In the genomic region with DNA sequence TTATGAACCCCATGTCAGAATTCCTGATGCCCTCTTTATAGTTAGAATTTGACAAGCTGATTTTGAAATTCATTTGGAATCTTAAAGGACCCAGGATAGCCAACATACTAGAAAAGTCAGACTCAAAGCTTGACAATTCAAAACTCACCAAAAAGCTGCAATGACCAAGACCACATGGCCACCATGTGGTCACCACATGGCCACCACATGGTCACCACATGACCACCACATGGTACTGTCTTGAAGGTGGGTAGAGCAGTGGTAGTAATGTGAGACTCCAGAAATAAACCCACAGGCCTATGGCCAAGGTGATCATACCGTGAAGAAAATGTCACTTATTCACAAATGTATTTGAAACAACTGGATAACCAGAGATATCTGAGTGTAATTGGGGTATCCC, we compare ENCODE assay signal across 27 mouse cellular contexts. TPM values are rescaled to one million over a fixed set of nuclear protein-coding genes. Genes with fewer than 3 reads are reported as not detected.
DNase-seq lines count a peak whose midpoint lies in the region; ATAC-seq and TF ChIP-seq lines count a peak whose summit lies in the region.
"Had no signal": no experiment of that assay in that cellular context is flagged by ENCODE, and none has a peak within 500 bp of the region (broad histone marks: within the 10 kb centered on the region; RNA-seq: fewer than 3 reads in every experiment).

No protein-coding gene starts in this region.

- no peaks in the 10 kb centered on the region for H3K36me3 ChIP-seq in C2C12 (ENCODE audit: control insufficient read depth, insufficient read depth)
- no peaks in the 10 kb centered on the region for H3K36me3 ChIP-seq in embryonic facial prominence, embryonic 10.5 days (replicated peaks)
- H3K36me3 ChIP-seq in limb, embryonic 11.5 days (ENCODE audit: control insufficient read depth, insufficient read depth, low read length), result no peaks in the 10 kb centered on the region
- no peaks in the 10 kb centered on the region for H3K36me3 ChIP-seq in intestine, embryonic 16.5 days (ENCODE audit: control insufficient read depth, insufficient read depth, low read length)
- H3K36me3 ChIP-seq: embryonic facial prominence, embryonic 12.5 days; embryonic facial prominence, embryonic 15.5 days; heart, embryonic 10.5 days; heart, embryonic 13.5 days had no signal

- peak; percentile 25 for DNase-seq in embryonic facial prominence, embryonic 10.5 days (ENCODE audit: low spot score)
- DNase-seq in limb, embryonic 11.5 days (ENCODE audit: low spot score), result peak; percentile 33
- no peak for DNase-seq in frontal cortex, postnatal 10 days (ENCODE audit: low spot score in 2 of 2)
- DNase-seq: adrenal gland, adult 2 months; adrenal gland, postnatal 14 days; cerebellum, adult 11 months; cerebellum, adult 2 months; cerebellum, adult 9-11 months; cerebellum, postnatal 25 days; forebrain, postnatal 0 days; gastrocnemius, adult 2 months; gastrocnemius, postnatal 14 days; heart, adult 2 months; heart, postnatal 14 days; heart, postnatal 4 days had no signal

- no peaks in the 10 kb centered on the region for H3K27me3 ChIP-seq in C2C12 (ENCODE audit: control insufficient read depth, insufficient read depth, insufficient read length)
- H3K27me3 ChIP-seq in embryonic facial prominence, embryonic 10.5 days (replicated peaks; ENCODE audit: low read depth, poor library complexity, severe bottlenecking), result no peaks in the 10 kb centered on the region
- no peaks in the 10 kb centered on the region for H3K27me3 ChIP-seq in limb, embryonic 11.5 days (ENCODE audit: control insufficient read depth, insufficient read depth, low read length)
- no peaks in the 10 kb centered on the region for H3K27me3 ChIP-seq in intestine, embryonic 16.5 days (replicated peaks; ENCODE audit: control insufficient read depth, insufficient read depth, low read length)
- H3K27me3 ChIP-seq: embryonic facial prominence, embryonic 12.5 days; embryonic facial prominence, embryonic 15.5 days; heart, embryonic 13.5 days had no signal

- 78% methylated on average over 1 of the region's 1 CpGs for WGBS in embryonic facial prominence, embryonic 10.5 days
- WGBS in limb, embryonic 11.5 days, result 75% methylated on average over 1 of the region's 1 CpGs
- 94% methylated on average over 1 of the region's 1 CpGs for WGBS in intestine, embryonic 16.5 days

- no peak overlapping the region for H3K27ac ChIP-seq in embryonic facial prominence, embryonic 10.5 days (replicated peaks)
- H3K27ac ChIP-seq in limb, embryonic 11.5 days (replicated peaks; ENCODE audit: low read depth, low read length), result no peak overlapping the region
- H3K27ac ChIP-seq in intestine, embryonic 16.5 days (ENCODE audit: low read length), result no peak overlapping the region
- H3K27ac ChIP-seq: embryonic facial prominence, embryonic 12.5 days; embryonic facial prominence, embryonic 15.5 days; gastrocnemius, adult 2 months; heart, adult 2 months; heart, embryonic 10.5 days; heart, embryonic 13.5 days; hindbrain, embryonic 14.5 days; hindbrain, postnatal 0 days had no signal

- H3K4me1 ChIP-seq in embryonic facial prominence, embryonic 10.5 days, result peaks cover 37% of the 10 kb centered on the region
- H3K4me1 ChIP-seq in limb, embryonic 11.5 days (ENCODE audit: control insufficient read depth, insufficient read depth, low read length), result no peaks in the 10 kb centered on the region
- no peaks in the 10 kb centered on the region for H3K4me1 ChIP-seq in intestine, embryonic 16.5 days (ENCODE audit: control insufficient read depth, insufficient read depth, low read length)

- no peak overlapping the region for H3K4me3 ChIP-seq in C2C12 (ENCODE audit: insufficient read depth, poor library complexity, severe bottlenecking)
- H3K4me3 ChIP-seq in embryonic facial prominence, embryonic 10.5 days, result no peak overlapping the region
- no peak overlapping the region for H3K4me3 ChIP-seq in limb, embryonic 11.5 days (ENCODE audit: low read depth, low read length)
- H3K4me3 ChIP-seq in intestine, embryonic 16.5 days (ENCODE audit: low read length), result no peak overlapping the region
- H3K4me3 ChIP-seq: embryonic facial prominence, embryonic 12.5 days; embryonic facial prominence, embryonic 15.5 days; gastrocnemius, adult 2 months; heart, adult 2 months; heart, embryonic 10.5 days; heart, embryonic 13.5 days had no signal

- no peak overlapping the region for H3ac ChIP-seq in C2C12 (ENCODE audit: control insufficient read depth, insufficient read length, low read depth)

- no peak for TF ChIP-seq CTCF in C2C12 (IDR thresholded peaks at IDR 0.05; ENCODE audit: control insufficient read depth, insufficient read depth, insufficient read length)

- H3K9ac ChIP-seq in limb, embryonic 11.5 days (ENCODE audit: low read length), result no peak overlapping the region
- H3K9ac ChIP-seq in intestine, embryonic 16.5 days (ENCODE audit: low read depth, low read length), result no peak overlapping the region
- H3K9ac ChIP-seq: embryonic facial prominence, embryonic 12.5 days; embryonic facial prominence, embryonic 15.5 days; forebrain, postnatal 0 days; heart, embryonic 13.5 days; hindbrain, embryonic 14.5 days had no signal

- H3K9me3 ChIP-seq in embryonic facial prominence, embryonic 10.5 days, result no peaks in the 10 kb centered on the region
- H3K9me3 ChIP-seq in limb, embryonic 11.5 days (ENCODE audit: control insufficient read depth, low read length), result no peaks in the 10 kb centered on the region
- H3K9me3 ChIP-seq in intestine, embryonic 16.5 days (ENCODE audit: control insufficient read depth, low read length), result no peaks in the 10 kb centered on the region
- H3K9me3 ChIP-seq: embryonic facial prominence, embryonic 12.5 days; embryonic facial prominence, embryonic 15.5 days; heart, embryonic 10.5 days; heart, embryonic 13.5 days had no signal

- no peak for ATAC-seq in limb, embryonic 11.5 days (ENCODE audit: insufficient number of reproducible peaks, low FRiP score, low TSS enrichment, low read depth)
- ATAC-seq in frontal cortex, adult (ENCODE audit: low TSS enrichment), result no peak
- no peak for ATAC-seq in intestine, embryonic 16.5 days
- ATAC-seq: forebrain, embryonic 14.5 days; forebrain, postnatal 0 days; hindbrain, postnatal 0 days; inflammation-experienced regulatory T-cells, adult 6 months; intestine, postnatal 0 days had no signal

- no peak overlapping the region for H3K4me2 ChIP-seq in limb, embryonic 11.5 days (ENCODE audit: low read depth, severe bottlenecking)
- H3K4me2 ChIP-seq in intestine, embryonic 16.5 days (ENCODE audit: low read depth, low read length), result no peak overlapping the region
- H3K4me2 ChIP-seq: embryonic facial prominence, embryonic 12.5 days; embryonic facial prominence, embryonic 15.5 days; heart, embryonic 13.5 days; hindbrain, embryonic 14.5 days had no signal

- H3K79me3 ChIP-seq in C2C12 (ENCODE audit: low read depth), result no peaks in the 10 kb centered on the region

- H3K79me2 ChIP-seq in C2C12 (ENCODE audit: control insufficient read depth, insufficient read depth), result no peaks in the 10 kb centered on the region

TF ChIP-seq in C2C12, 6 proteins besides CTCF, POLR2A, EP300 and RAD21:
- no peak for TF ChIP-seq FOSL1 (IDR thresholded peaks at IDR 0.05; ENCODE audit: insufficient read depth, low read length, poor library complexity, severe bottlenecking)
- no peak for TF ChIP-seq MYOG (IDR thresholded peaks at IDR 0.05; ENCODE audit: control insufficient read depth, extremely low read depth, insufficient read length)
- no peak for TF ChIP-seq CEBPB (IDR thresholded peaks at IDR 0.05; ENCODE audit: low read depth)
- TF ChIP-seq MAX (IDR thresholded peaks at IDR 0.05), result peak; percentile 75
- TF ChIP-seq MYOD1 (IDR thresholded peaks at IDR 0.05; ENCODE audit: control insufficient read depth, insufficient read length, low read depth), result no peak
- TF ChIP-seq USF1 (IDR thresholded peaks at IDR 0.05; ENCODE audit: low read depth), result peak; percentile 47

RNA-seq across cellular contexts. Expression of a gene that starts 48.5 kb away (rescaled TPM):
- 20.5 TPM for polyA plus RNA-seq in C2C12 (2012; fragmentation: generic; extraction: Trizol)
- polyA plus RNA-seq in embryonic facial prominence, embryonic 10.5 days (2016; fragmentation: Nextera tagmentation; extraction: Ambion mirVana), result 8.1 and 8.6 TPM in 2 replicates
- 1.1 and 2.2 TPM in 2 replicates for polyA plus RNA-seq in limb, embryonic 11.5 days (2014; fragmentation: Nextera tagmentation; extraction: Ambion mirVana)
- 10.4 and 10.6 TPM in 2 replicates for polyA plus RNA-seq in intestine, embryonic 16.5 days (2015; fragmentation: Nextera tagmentation; extraction: Ambion mirVana)

Comparison
In these comparisons a context has a peak if more than half of its experiments do, and no peak if none do; other contexts are left out.
1. DNase-seq: peak in embryonic facial prominence, embryonic 10.5 days (single experiment) and limb, embryonic 11.5 days (single experiment); none in frontal cortex, postnatal 10 days (0 of 2).